Mouse (Mus musculus) heart, embryonic 15.5 days (tissue): ENCODE data around the gene 1110017D15Rik. TPM values are rescaled to one million over a fixed set of nuclear protein-coding genes. Genes with fewer than 3 reads are reported as not detected.
A peak's percentile ranks its signal among the peaks of the same experiment; 100 is the strongest.

Source experiments
- ATAC-seq: fragments of 200-750 bp; cut with Nextera tagmentation; replicated peaks from 2 replicates; pipeline ENCODE4 v1.8.0; 2017; ENCODE audit warnings: low read depth, moderate TSS enrichment; ENCODE audit not compliant: insufficient number of reproducible peaks, insufficient read depth, low FRiP score
- H3K27ac ChIP-seq: fragments of 300-500 bp; sonication (generic); 2 replicates; pipeline ENCODE4 v1.5.1; 2015; ENCODE audit warnings: mild to moderate bottlenecking, inconsistent platforms
- H3K27me3 ChIP-seq: fragments of 300-500 bp; sonication (generic); 2 replicates; pipeline ENCODE4 v1.6.1; 2015; ENCODE audit warnings: inconsistent platforms
- H3K36me3 ChIP-seq: fragments of 300-500 bp; sonication (generic); 2 replicates; pipeline ENCODE4 v1.6.1; 2015; ENCODE audit warnings: mild to moderate bottlenecking, inconsistent platforms
- H3K4me1 ChIP-seq: fragments of 300-500 bp; sonication (generic); replicated peaks from 2 replicates; pipeline ENCODE4 v1.6.1; 2015; ENCODE audit warnings: inconsistent platforms
- H3K4me2 ChIP-seq: fragments of 300-500 bp; sonication (generic); 2 replicates; pipeline ENCODE4 v1.6.1; 2015; ENCODE audit warnings: inconsistent platforms, mild to moderate bottlenecking, moderate library complexity
- H3K4me3 ChIP-seq: fragments of 300-500 bp; sonication (generic); 2 replicates; pipeline ENCODE4 v1.5.1; 2015; ENCODE audit warnings: mild to moderate bottlenecking, inconsistent platforms
- H3K9ac ChIP-seq: fragments of 300-500 bp; sonication (generic); 2 replicates; pipeline ENCODE4 v1.6.1; 2015; ENCODE audit warnings: mild to moderate bottlenecking, inconsistent platforms
- H3K9me3 ChIP-seq: fragments of 300-500 bp; sonication (generic); replicated peaks from 2 replicates; pipeline ENCODE4 v1.6.1; 2016; ENCODE audit warnings: inconsistent platforms
- whole genome bisulfite sequencing: fragments of 180-500 bp; shearing (Covaris S2); methylation state at CpG from one replicate; pipeline ENCODE4 v1.1.7; 2015; ENCODE audit warnings: mixed read lengths; 5-methylcytosine and 5-hydroxymethylcytosine counted together
- polyA plus RNA-seq: library from polyadenylated mRNA; unstranded; fragments of >200 nt; fragmentation: Nextera tagmentation; extraction: Ambion mirVana; gene quantifications from 2 replicates; pipeline ENCODE4 v1.2.1, GENCODE M21; 2015

Gene 1110017D15Rik
- polyA plus RNA-seq, 1 experiment from 2014 or later, result 0.77 TPM

DNA sequence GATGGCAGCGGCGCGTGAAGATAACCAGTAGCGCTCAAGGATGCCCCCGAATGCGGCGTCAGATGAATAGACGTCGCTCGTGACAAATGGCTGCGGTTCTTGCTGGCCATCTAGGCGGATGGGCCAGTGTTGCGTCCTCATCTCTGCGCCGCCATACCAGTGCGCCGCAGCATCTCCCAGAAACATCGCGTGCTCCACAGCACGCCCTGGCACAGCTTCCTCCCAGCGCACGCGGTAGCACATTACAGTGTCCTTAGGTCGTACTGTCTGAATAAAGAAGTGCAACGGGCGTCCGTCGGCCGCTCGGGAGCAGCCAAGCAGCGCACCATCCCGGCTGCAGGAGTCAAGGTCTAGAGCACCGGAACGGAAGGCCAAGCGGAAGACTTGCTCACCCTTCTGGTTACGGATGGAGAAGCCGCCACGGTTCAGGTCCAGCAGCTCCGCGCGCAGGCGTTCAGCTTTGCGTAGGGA, 18.2 kb downstream of the 1110017D15Rik start:
- no peak overlapping the region for H3K27ac ChIP-seq
- peaks cover 75% of the 10 kb centered on the region for H3K27me3 ChIP-seq
- WGBS, result 12% methylated on average over 43 of the region's 43 CpGs
- ATAC-seq, result no peak
- no peaks in the 10 kb centered on the region for H3K9me3 ChIP-seq
- no peaks in the 10 kb centered on the region for H3K36me3 ChIP-seq
- H3K4me1 ChIP-seq, result peaks cover 33% of the 10 kb centered on the region
- H3K4me2 ChIP-seq, result peak overlapping the region; percentile 70
- no peak overlapping the region for H3K9ac ChIP-seq
- peak overlapping the region; percentile 41 for H3K4me3 ChIP-seq

DNA sequence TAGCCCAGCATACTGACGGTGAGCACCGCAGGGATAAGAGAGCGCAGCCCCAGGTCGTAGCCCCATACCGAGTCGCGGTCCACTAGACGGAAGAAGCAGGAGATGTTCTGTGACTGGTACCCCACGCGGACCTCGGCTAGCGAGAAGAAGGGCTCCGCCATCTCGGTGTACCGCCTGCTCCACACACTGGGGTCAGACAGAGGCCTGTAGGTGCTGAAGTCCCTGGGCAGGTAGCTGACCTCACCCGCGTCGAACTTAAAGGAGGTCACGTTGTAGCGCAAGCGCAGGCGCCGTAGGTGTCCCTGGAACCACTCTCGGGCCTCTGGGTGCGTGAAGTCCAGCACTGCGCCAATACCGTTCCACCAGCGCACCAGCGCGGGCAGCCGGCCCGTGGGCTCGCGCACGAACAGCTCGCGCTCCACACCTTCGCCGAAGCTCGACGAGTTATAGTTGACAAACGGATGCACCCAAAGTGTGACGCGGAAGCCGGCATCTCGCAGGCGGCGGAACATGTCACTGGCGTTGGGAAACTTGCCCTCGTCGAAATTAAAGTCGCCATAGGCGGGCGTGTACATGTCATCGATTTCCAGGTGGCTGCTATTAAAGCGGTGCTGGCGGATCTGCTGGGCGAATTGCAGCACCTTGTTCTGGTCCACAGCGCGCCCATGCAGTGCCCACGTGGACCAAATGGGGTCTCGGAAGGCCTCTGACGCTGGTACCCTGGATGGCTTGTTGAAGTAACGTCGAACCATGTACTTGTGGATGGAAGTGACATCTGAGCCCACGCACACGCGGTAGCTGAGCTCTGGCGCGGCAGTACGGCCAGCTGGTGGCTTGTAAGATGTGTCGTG, 18.9 kb downstream of the 1110017D15Rik start:
- 10% methylated on average over 72 of the region's 72 CpGs for WGBS
- Histone ChIP-seq H3K36me3 (no peaks in the 10 kb centered on the region), H3K4me2 (peak overlapping the region; percentile 70), H3K9ac (peak overlapping the region; percentile 25; the same call in 1 of the 2 replicates), H3K27ac (no peak overlapping the region), H3K4me3 (peak overlapping the region; percentile 41), H3K27me3 (peaks cover 75% of the 10 kb centered on the region), H3K9me3 (no peaks in the 10 kb centered on the region), H3K4me1 (peaks cover 33% of the 10 kb centered on the region)
- ATAC-seq, result no peak

GRCm38 (mm10) chr4:41497579-41497978, 19.6 kb downstream of the 1110017D15Rik start:
- peaks cover 74% of the 10 kb centered on the region for H3K27me3 ChIP-seq
- ATAC-seq, result no peak
- 5% methylated on average over 34 of the region's 34 CpGs for WGBS
- H3K4me1 ChIP-seq, result peaks cover 29% of the 10 kb centered on the region
- peak overlapping the region; percentile 25; the same call in 1 of the 2 replicates for H3K9ac ChIP-seq
- no peak overlapping the region for H3K27ac ChIP-seq
- peak overlapping the region; percentile 70 for H3K4me2 ChIP-seq
- peak overlapping the region; percentile 41 for H3K4me3 ChIP-seq
- H3K36me3 ChIP-seq, result no peaks in the 10 kb centered on the region
- H3K9me3 ChIP-seq, result no peaks in the 10 kb centered on the region

DNA sequence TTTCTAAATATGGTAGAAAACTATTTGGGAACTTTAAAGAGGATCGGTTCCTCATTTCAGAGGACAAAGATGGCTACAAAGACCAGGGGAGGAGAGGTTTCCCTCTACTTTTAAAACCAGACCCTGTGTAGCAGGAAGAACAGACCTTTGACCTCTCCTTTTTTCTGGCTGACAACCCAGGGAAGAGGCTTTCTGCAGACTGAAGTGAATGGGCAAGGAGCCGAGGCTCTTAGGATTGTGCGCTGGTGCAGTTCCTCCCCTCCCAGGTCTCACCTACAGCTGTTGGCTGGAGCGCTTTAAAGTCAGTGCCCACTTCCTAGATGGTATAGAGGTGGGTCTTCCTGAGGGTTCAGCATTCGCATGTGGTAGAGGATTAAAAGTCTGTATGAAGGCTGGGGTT, 20.1 kb downstream of the 1110017D15Rik start:
- no peak overlapping the region for H3K9ac ChIP-seq
- H3K27me3 ChIP-seq, result peaks cover 70% of the 10 kb centered on the region
- H3K36me3 ChIP-seq, result no peaks in the 10 kb centered on the region
- H3K4me3 ChIP-seq, result no peak overlapping the region
- no peak overlapping the region for H3K4me2 ChIP-seq
- no peak overlapping the region for H3K27ac ChIP-seq
- no peaks in the 10 kb centered on the region for H3K9me3 ChIP-seq
- peaks cover 23% of the 10 kb centered on the region for H3K4me1 ChIP-seq
- no peak for ATAC-seq
- 56% methylated on average over 5 of the region's 5 CpGs for WGBS

- no peaks in the 10 kb centered on the region for H3K36me3 ChIP-seq
- H3K4me2 ChIP-seq, result no peak overlapping the region
- peak; percentile 73 for ATAC-seq
- peaks cover 58% of the 10 kb centered on the region for H3K27me3 ChIP-seq
- no peak overlapping the region for H3K27ac ChIP-seq
- H3K4me3 ChIP-seq, result no peak overlapping the region
- H3K9ac ChIP-seq, result no peak overlapping the region
- peaks cover 21% of the 10 kb centered on the region for H3K4me1 ChIP-seq
- H3K9me3 ChIP-seq, result no peaks in the 10 kb centered on the region
- 76% methylated on average over 11 of the region's 11 CpGs for WGBS
These were observed 21.3 kb downstream of the 1110017D15Rik start for GRCm38 (mm10) chr4:41495850-41496249.

DNA sequence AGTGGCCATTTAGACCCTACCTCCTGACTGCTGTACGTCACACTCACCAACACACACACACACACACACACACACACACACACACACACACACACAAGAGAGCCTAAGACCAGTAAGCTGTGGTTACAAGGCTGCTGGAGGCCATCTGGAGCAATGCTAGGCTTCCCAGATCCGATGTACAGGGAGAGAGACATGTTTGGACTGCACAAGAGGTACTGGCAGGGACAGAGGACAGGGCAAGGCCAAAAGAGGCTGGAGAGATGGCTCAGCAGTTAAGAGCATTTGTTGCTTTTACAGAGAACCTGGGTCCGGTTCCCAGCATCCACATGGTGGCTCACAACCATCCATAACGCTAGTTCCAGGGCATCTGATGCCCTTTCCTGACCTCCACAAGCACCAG, 22.1 kb downstream of the 1110017D15Rik start:
- Histone ChIP-seq H3K9me3 (no peaks in the 10 kb centered on the region), H3K9ac (no peak overlapping the region), H3K4me1 (peaks cover 21% of the 10 kb centered on the region), H3K27ac (no peak overlapping the region), H3K4me2 (no peak overlapping the region), H3K27me3 (peaks cover 50% of the 10 kb centered on the region), H3K36me3 (no peaks in the 10 kb centered on the region), H3K4me3 (no peak overlapping the region)
- no peak for ATAC-seq
- WGBS, result 73% methylated on average over 4 of the region's 4 CpGs

DNA sequence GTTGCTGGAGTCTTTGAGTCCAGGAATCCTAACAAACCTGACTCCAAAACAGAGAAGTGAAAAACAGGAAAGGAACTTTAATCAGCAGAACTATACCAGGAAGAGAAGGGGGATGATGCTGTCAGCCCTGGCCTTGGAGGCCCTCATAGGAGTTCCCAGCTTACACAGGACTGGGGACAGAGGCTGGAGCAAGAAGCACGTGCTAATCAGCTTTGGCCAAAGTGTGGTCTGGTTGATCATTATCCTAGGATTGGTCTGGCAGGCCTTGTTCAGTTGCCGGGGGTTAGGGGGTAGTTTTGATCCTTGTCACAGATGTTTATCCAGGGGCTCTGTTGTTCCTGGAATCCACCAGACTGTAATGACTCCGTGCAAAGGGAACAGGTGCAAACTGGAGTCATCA, 22.8 kb downstream of the 1110017D15Rik start:
- H3K9ac ChIP-seq, result no peak overlapping the region
- no peak overlapping the region for H3K4me2 ChIP-seq
- no peaks in the 10 kb centered on the region for H3K9me3 ChIP-seq
- 37% methylated on average over 3 of the region's 3 CpGs for WGBS
- H3K4me3 ChIP-seq, result no peak overlapping the region
- H3K27me3 ChIP-seq, result peaks cover 43% of the 10 kb centered on the region
- H3K36me3 ChIP-seq, result no peaks in the 10 kb centered on the region
- no peak for ATAC-seq
- no peak overlapping the region for H3K27ac ChIP-seq
- peaks cover 21% of the 10 kb centered on the region for H3K4me1 ChIP-seq

- Histone ChIP-seq H3K36me3 (no peaks in the 10 kb centered on the region), H3K9ac (no peak overlapping the region), H3K4me1 (peaks cover 15% of the 10 kb centered on the region), H3K9me3 (no peaks in the 10 kb centered on the region), H3K4me2 (no peak overlapping the region), H3K27me3 (peaks cover 38% of the 10 kb centered on the region), H3K4me3 (no peak overlapping the region), H3K27ac (no peak overlapping the region)
- 80% methylated on average over 3 of the region's 3 CpGs for WGBS
- no peak for ATAC-seq
These were observed 23.5 kb downstream of the 1110017D15Rik start for GRCm38 (mm10) chr4:41493464-41494116.

GRCm38 (mm10) chr4:41492951-41493350, 24.2 kb downstream of the 1110017D15Rik start:
- Histone ChIP-seq H3K9ac (no peak overlapping the region), H3K4me3 (no peak overlapping the region), H3K27me3 (peaks cover 32% of the 10 kb centered on the region), H3K27ac (no peak overlapping the region), H3K4me2 (no peak overlapping the region), H3K36me3 (no peaks in the 10 kb centered on the region), H3K4me1 (peaks cover 8% of the 10 kb centered on the region), H3K9me3 (no peaks in the 10 kb centered on the region)
- no peak for ATAC-seq
- WGBS, result 74% methylated on average over 7 of the region's 7 CpGs

GRCm38 (mm10) chr4:41481601-41482017, 35.5 kb downstream of the 1110017D15Rik start:
- Histone ChIP-seq H3K4me1 (peaks cover 12% of the 10 kb centered on the region), H3K27me3 (no peaks in the 10 kb centered on the region), H3K9ac (no peak overlapping the region), H3K27ac (peak overlapping the region; percentile 52), H3K4me2 (no peak overlapping the region), H3K4me3 (no peak overlapping the region), H3K36me3 (no peaks in the 10 kb centered on the region), H3K9me3 (0 out of 2 replicates have a peak, but pooled peaks cover 7% of the 10 kb centered on the region)
- ATAC-seq, result peak; percentile 51; the same call in 1 of the 2 replicates
- 33% methylated on average over 6 of the region's 6 CpGs for WGBS

GRCm38 (mm10) chr4:41480254-41480653, 36.9 kb downstream of the 1110017D15Rik start:
- peak overlapping the region; percentile 64 for H3K27ac ChIP-seq
- no peaks in the 10 kb centered on the region for H3K27me3 ChIP-seq
- no peaks in the 10 kb centered on the region for H3K36me3 ChIP-seq
- ATAC-seq, result no peak
- H3K9me3 ChIP-seq, result no peaks in the 10 kb centered on the region
- no peak overlapping the region for H3K4me3 ChIP-seq
- no peak overlapping the region for H3K9ac ChIP-seq
- peaks cover 12% of the 10 kb centered on the region for H3K4me1 ChIP-seq
- WGBS, result 64% methylated on average over 8 of the region's 8 CpGs
- no peak overlapping the region for H3K4me2 ChIP-seq
